Mouse (Mus musculus) thymus, adult 2 months (tissue): ENCODE results near the gene Brip1.

ENCODE experiments used
- CTCF ChIP-seq: fragments of 200-500 bp; IDR thresholded peaks from 2 replicates; pipeline ENCODE4 v1.5.1; 2012; ENCODE audit warnings: mild to moderate bottlenecking, control low read depth, low read length, moderate library complexity, borderline replicate concordance; ENCODE audit not compliant: control insufficient read depth, poor library complexity, insufficient read depth; ENCODE audit errors: extremely low read depth
- POLR2A ChIP-seq: fragments of 200-500 bp; IDR thresholded peaks from 2 replicates; pipeline ENCODE4 v1.6.1; 2012; ENCODE audit warnings: mild to moderate bottlenecking, low read length, control low read depth, moderate library complexity; ENCODE audit not compliant: control insufficient read depth, poor library complexity, insufficient read depth; ENCODE audit errors: extremely low read depth

GRCm38 (mm10) chr11:86038701-86039100 lies 162.3 kb downstream of the Brip1 start:
- no peak for TF ChIP-seq POLR2A
- no peak for TF ChIP-seq CTCF
